Mouse (Mus musculus) frontal cortex, postnatal 25 days (tissue): Measurements from ENCODE around the gene Rnf167.
A peak's percentile ranks its signal among the peaks of the same experiment; 100 is the strongest.

Experiments
- DNase-seq, 2 experiments: peaks; one replicate each; pipeline ENCODE4 v3.0.0; 2022; ENCODE audit warnings: low spot score in 2 of 2

Rnf167 gene

GRCm38 (mm10) chr11:70674014-70674413 lies 27.0 kb downstream of the Rnf167 start:
- no peak for DNase-seq

GRCm38 (mm10) chr11:70674501-70674900 lies 27.5 kb downstream of the Rnf167 start:
- DNase-seq = no peak

GRCm38 (mm10) chr11:70678092-70678491 lies 31.1 kb downstream of the Rnf167 start:
- DNase-seq = no peak

- DNase-seq = no peak
These were observed 31.5 kb downstream of the Rnf167 start for GRCm38 (mm10) chr11:70678576-70678975.

GRCm38 (mm10) chr11:70679361-70679760 lies 32.3 kb downstream of the Rnf167 start:
- no peak for DNase-seq

- no peak for DNase-seq
These were observed 32.9 kb downstream of the Rnf167 start for GRCm38 (mm10) chr11:70679894-70680293.

- DNase-seq = no peak
These were observed 34.1 kb downstream of the Rnf167 start for GRCm38 (mm10) chr11:70681170-70681569.

- DNase-seq = no peak
These were observed 35.0 kb downstream of the Rnf167 start for GRCm38 (mm10) chr11:70681897-70682581.

- DNase-seq = no peak
These were observed 36.6 kb downstream of the Rnf167 start for GRCm38 (mm10) chr11:70683640-70684039.

- peak in 1 of 2 experiments; percentile 51 for DNase-seq
These were observed 40.0 kb downstream of the Rnf167 start for GRCm38 (mm10) chr11:70686901-70687566.

GRCm38 (mm10) chr11:70687601-70688199 lies 40.7 kb downstream of the Rnf167 start, which contains the start of gene Camta2:
TSS of gene Camta2 (minus strand) at chr11:70688105.
- DNase-seq = peak; percentile 74 to 84

- no peak for DNase-seq
These were observed 41.3 kb downstream of the Rnf167 start for GRCm38 (mm10) chr11:70688372-70688771.

GRCm38 (mm10) chr11:70689578-70689977 lies 42.5 kb downstream of the Rnf167 start:
- DNase-seq = no peak

- no peak for DNase-seq
These were observed 46.5 kb downstream of the Rnf167 start for GRCm38 (mm10) chr11:70693504-70693903.

GRCm38 (mm10) chr11:70697376-70697775 lies 50.3 kb downstream of the Rnf167 start:
- no peak for DNase-seq

GRCm38 (mm10) chr11:70699051-70699450 lies 52.0 kb downstream of the Rnf167 start:
- DNase-seq = no peak

- peak; percentile 92 to 95 for DNase-seq
These were observed 52.9 kb downstream of the Rnf167 start, which contains the start of the genes Inca1 and Kif1c for GRCm38 (mm10) chr11:70699722-70700556. TSS of gene Inca1 (minus strand) at chr11:70700155. TSS of gene Kif1c (plus strand) at chr11:70700548.

- DNase-seq = peak; percentile 32 to 42
These were observed 53.6 kb downstream of the Rnf167 start for GRCm38 (mm10) chr11:70700613-70701012.
